Mouse (Mus musculus): ENCODE measurements at regions not wholly inside any gene's neighbourhood (a gene's known extent, or its start where the extent isn't known, plus 50 kb on each side); places are given as distances from the start of the nearest gene placed in this dataset.

DNA sequence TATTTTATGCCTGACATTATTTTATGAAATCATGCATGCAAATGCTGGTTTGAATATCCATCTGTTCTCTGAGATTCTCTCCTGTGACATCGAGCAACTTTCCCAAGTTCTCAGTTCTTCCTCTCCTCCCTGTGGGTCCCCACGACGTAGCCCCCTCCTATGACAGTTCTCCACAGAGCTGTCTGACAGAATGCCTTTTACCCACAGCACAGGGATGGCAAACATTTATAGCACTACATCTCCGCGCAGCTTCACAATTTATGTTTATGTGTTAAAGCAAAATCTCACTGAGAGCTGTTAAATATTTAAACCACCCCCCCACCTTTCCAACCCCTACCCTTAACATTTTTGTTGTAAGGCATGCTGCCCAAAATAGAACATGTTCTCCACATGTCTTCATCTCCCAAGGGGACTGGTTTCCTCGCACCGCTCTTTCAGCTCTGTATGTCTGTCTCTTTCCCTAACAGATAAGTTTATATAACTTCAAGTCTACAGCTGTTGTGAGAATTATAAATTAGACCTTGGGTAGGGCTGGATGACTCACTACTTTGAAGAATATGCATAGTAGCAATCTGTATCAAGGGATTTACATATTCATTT lies 63.5 kb upstream of the Ndst3 start:
- Histone ChIP-seq H3K9ac (ENCODE audit: insufficient read depth, low read depth, low read length, poor library complexity, severe bottlenecking) (no peak overlapping the region), H3K4me1 (ENCODE audit: control insufficient read depth in 2 of 2, insufficient read depth in 2 of 2, low read length in 2 of 2, poor library complexity in 1 of 2) (no peaks in the 10 kb centered on the region), H3K36me3 (ENCODE audit: control insufficient read depth, insufficient read depth, low read length, poor library complexity, severe bottlenecking) (no peaks in the 10 kb centered on the region), H3K27ac (ENCODE audit: insufficient read depth, low read depth, low read length, poor library complexity, severe bottlenecking) (no peak overlapping the region), H3K9me3 (ENCODE audit: control insufficient read depth, insufficient read depth, low read depth, low read length) (no peaks in the 10 kb centered on the region), H3K4me3 (ENCODE audit: insufficient read depth in 1 of 2, low read depth in 1 of 2, low read length in 2 of 2, poor library complexity in 1 of 2, severe bottlenecking in 1 of 2) (no peak overlapping the region)
- in situ Hi-C loops (cut with MboI; ENCODE audit: low sequenced_read_pairs in 2 of 2, unreplicated experiment in 2 of 2): no loop called here
- no peak for TF ChIP-seq MAFK (IDR thresholded peaks at IDR 0.05; ENCODE audit: insufficient read depth, low read depth, low read length)
- no peak for TF ChIP-seq ZNF384 (IDR thresholded peaks at IDR 0.05; ENCODE audit: low read depth, low read length)
- no peak for TF ChIP-seq CHD2 (IDR thresholded peaks at IDR 0.05; ENCODE audit: low read depth, low read length)
- no peak for TF ChIP-seq ZC3H11A (IDR thresholded peaks at IDR 0.05; ENCODE audit: borderline replicate concordance, low read depth, low read length)
- no peak for TF ChIP-seq HCFC1 (IDR thresholded peaks at IDR 0.05; ENCODE audit: borderline replicate concordance, insufficient read depth, low read length)
- no peak for DNase-seq (ENCODE audit: low read depth, low spot score)

DNA sequence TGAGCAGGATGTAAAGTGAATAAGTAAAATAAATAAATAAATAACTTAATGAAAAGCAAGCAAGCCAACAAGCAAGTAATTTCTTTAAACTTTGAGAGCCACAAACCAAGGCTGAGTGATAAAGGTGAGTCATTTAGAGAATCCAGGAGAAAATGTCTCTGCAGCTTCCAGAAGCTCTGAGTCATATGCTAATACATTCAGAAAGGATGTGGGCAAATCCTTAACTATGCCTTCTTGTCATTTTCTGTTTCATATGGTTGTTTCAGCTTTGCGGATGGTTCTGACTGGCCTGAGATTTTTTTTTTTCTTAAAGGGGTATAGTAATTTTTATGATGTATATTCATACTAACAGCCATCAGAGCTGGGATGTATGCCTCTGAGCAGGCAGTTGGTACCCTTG lies 64.3 kb upstream of the Ndst3 start:
- H3K27ac ChIP-seq (ENCODE audit: insufficient read depth, low read depth, low read length, poor library complexity, severe bottlenecking): no peak overlapping the region
- TF ChIP-seq ZC3H11A (IDR thresholded peaks at IDR 0.05; ENCODE audit: borderline replicate concordance, low read depth, low read length) (no peak), CHD2 (IDR thresholded peaks at IDR 0.05; ENCODE audit: low read depth, low read length) (no peak), MAFK (IDR thresholded peaks at IDR 0.05; ENCODE audit: insufficient read depth, low read depth, low read length) (no peak), ZNF384 (IDR thresholded peaks at IDR 0.05; ENCODE audit: low read depth, low read length) (no peak)
- DNase-seq (ENCODE audit: low read depth, low spot score): no peak
- H3K4me3 ChIP-seq (ENCODE audit: insufficient read depth in 1 of 2, low read depth in 1 of 2, low read length in 2 of 2, poor library complexity in 1 of 2, severe bottlenecking in 1 of 2): no peak overlapping the region
- no peak overlapping the region for H3K9ac ChIP-seq (ENCODE audit: insufficient read depth, low read depth, low read length, poor library complexity, severe bottlenecking)
- H3K4me1 ChIP-seq (ENCODE audit: control insufficient read depth in 2 of 2, insufficient read depth in 2 of 2, low read length in 2 of 2, poor library complexity in 1 of 2): no peaks in the 10 kb centered on the region
- no peaks in the 10 kb centered on the region for H3K36me3 ChIP-seq (ENCODE audit: control insufficient read depth, insufficient read depth, low read length, poor library complexity, severe bottlenecking)
- H3K9me3 ChIP-seq (ENCODE audit: control insufficient read depth, insufficient read depth, low read depth, low read length): no peaks in the 10 kb centered on the region
- in situ Hi-C loops (cut with MboI; ENCODE audit: low sequenced_read_pairs in 2 of 2, unreplicated experiment in 2 of 2): no loop called here

DNA sequence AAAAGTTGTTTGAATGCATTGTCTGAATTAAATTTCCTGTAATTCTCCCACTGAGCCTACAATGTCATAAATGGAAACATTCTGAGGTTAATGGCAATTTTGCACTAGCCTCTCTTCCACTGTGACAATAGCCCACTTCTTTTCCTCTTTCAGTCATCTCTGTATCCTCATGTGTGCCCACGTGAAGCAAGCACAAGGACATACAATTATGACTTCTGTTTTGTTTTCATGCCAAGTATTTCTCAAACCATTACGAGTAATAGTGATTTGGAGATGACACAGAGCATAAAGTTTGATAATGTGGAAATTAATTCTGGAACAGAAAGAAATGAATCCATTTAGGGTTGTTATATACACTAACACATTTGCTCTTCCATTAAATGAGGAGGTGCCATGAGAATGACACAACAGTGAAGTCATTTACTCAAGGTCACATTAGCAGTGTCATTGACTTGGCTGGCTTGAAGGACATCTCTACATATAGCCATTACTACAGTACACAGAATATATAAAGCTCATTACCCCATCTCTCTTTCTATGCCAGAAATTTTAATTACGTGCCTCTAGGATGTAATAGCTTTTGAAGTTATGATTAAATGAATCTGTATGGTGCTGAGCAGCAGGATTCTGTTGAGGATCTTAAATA lies 75.4 kb upstream of the Ndst3 start:
- in situ Hi-C loops (cut with MboI; ENCODE audit: low sequenced_read_pairs in 2 of 2, unreplicated experiment in 2 of 2): no loop called here
- Histone ChIP-seq H3K27ac (ENCODE audit: insufficient read depth, low read depth, low read length, poor library complexity, severe bottlenecking) (no peak overlapping the region), H3K9ac (ENCODE audit: insufficient read depth, low read depth, low read length, poor library complexity, severe bottlenecking) (no peak overlapping the region), H3K9me3 (ENCODE audit: control insufficient read depth, insufficient read depth, low read depth, low read length) (no peaks in the 10 kb centered on the region), H3K4me3 (ENCODE audit: insufficient read depth in 1 of 2, low read depth in 1 of 2, low read length in 2 of 2, poor library complexity in 1 of 2, severe bottlenecking in 1 of 2) (no peak overlapping the region), H3K36me3 (ENCODE audit: control insufficient read depth, insufficient read depth, low read length, poor library complexity, severe bottlenecking) (no peaks in the 10 kb centered on the region), H3K4me1 (ENCODE audit: control insufficient read depth in 2 of 2, insufficient read depth in 2 of 2, low read length in 2 of 2, poor library complexity in 1 of 2) (no peaks in the 10 kb centered on the region)
- TF ChIP-seq ZC3H11A (IDR thresholded peaks at IDR 0.05; ENCODE audit: borderline replicate concordance, low read depth, low read length) (no peak), CHD2 (IDR thresholded peaks at IDR 0.05; ENCODE audit: low read depth, low read length) (no peak), ZNF384 (IDR thresholded peaks at IDR 0.05; ENCODE audit: low read depth, low read length) (no peak), HCFC1 (IDR thresholded peaks at IDR 0.05; ENCODE audit: borderline replicate concordance, insufficient read depth, low read length) (no peak), MAFK (IDR thresholded peaks at IDR 0.05; ENCODE audit: insufficient read depth, low read depth, low read length) (no peak)
- no peak for DNase-seq (ENCODE audit: low read depth, low spot score)

DNA sequence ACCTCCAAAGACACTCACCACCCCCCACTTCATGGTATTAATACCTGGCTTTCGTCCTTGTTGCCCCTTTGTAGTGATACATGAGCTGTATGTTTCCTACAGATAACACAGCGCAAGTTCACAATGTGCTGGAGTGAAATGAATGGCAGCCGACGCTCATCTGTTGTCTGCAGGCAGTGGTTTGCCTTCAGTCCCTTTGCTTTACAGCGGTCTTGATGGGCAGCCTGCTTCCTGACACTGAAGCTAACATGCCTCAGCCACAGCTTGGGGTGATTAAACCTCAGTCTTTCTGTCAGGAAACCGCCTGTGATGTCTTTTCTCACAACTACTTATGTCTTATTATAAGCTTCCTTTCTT lies 75.9 kb upstream of the Ndst3 start:
- Histone ChIP-seq H3K4me3 (ENCODE audit: insufficient read depth in 1 of 2, low read depth in 1 of 2, low read length in 2 of 2, poor library complexity in 1 of 2, severe bottlenecking in 1 of 2) (no peak overlapping the region), H3K36me3 (ENCODE audit: control insufficient read depth, insufficient read depth, low read length, poor library complexity, severe bottlenecking) (no peaks in the 10 kb centered on the region), H3K27ac (ENCODE audit: insufficient read depth, low read depth, low read length, poor library complexity, severe bottlenecking) (no peak overlapping the region), H3K9me3 (ENCODE audit: control insufficient read depth, insufficient read depth, low read depth, low read length) (no peaks in the 10 kb centered on the region), H3K9ac (ENCODE audit: insufficient read depth, low read depth, low read length, poor library complexity, severe bottlenecking) (no peak overlapping the region), H3K4me1 (ENCODE audit: control insufficient read depth in 2 of 2, insufficient read depth in 2 of 2, low read length in 2 of 2, poor library complexity in 1 of 2) (no peaks in the 10 kb centered on the region)
- no peak for DNase-seq (ENCODE audit: low read depth, low spot score)
- no peak for TF ChIP-seq CHD2 (IDR thresholded peaks at IDR 0.05; ENCODE audit: low read depth, low read length)
- TF ChIP-seq MAFK (IDR thresholded peaks at IDR 0.05; ENCODE audit: insufficient read depth, low read depth, low read length): no peak
- TF ChIP-seq ZNF384 (IDR thresholded peaks at IDR 0.05; ENCODE audit: low read depth, low read length): no peak
- in situ Hi-C loops (cut with MboI; ENCODE audit: low sequenced_read_pairs in 2 of 2, unreplicated experiment in 2 of 2): no loop called here

DNA sequence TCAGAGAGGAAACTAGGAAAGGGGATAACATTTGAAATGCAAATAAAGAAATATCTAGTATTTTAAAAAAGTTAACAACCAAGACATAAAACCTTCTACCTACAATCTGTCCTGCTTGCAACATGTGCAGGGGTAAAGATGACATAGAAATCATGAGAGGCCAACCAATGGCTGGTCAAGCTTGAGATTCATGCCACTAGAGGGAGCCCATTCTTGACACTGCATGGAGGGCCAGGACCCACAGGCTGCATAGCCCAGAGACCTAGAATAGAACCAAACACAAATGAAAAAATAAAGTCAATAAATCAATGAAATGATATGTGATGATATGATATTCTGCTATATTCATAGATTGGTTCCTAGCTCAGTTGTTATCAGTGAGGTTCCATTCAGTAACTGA lies 89.9 kb upstream of the Ndst3 start:
- in situ Hi-C loops (cut with MboI; ENCODE audit: low sequenced_read_pairs in 2 of 2, unreplicated experiment in 2 of 2): no loop called here
- no peaks in the 10 kb centered on the region for H3K4me1 ChIP-seq (ENCODE audit: control insufficient read depth in 2 of 2, insufficient read depth in 2 of 2, low read length in 2 of 2, poor library complexity in 1 of 2)
- no peaks in the 10 kb centered on the region for H3K9me3 ChIP-seq (ENCODE audit: control insufficient read depth, insufficient read depth, low read depth, low read length)
- H3K9ac ChIP-seq (ENCODE audit: insufficient read depth, low read depth, low read length, poor library complexity, severe bottlenecking): no peak overlapping the region
- DNase-seq (ENCODE audit: low read depth, low spot score): peak; percentile 21
- TF ChIP-seq HCFC1 (IDR thresholded peaks at IDR 0.05; ENCODE audit: borderline replicate concordance, insufficient read depth, low read length): no peak
- no peak for TF ChIP-seq MAFK (IDR thresholded peaks at IDR 0.05; ENCODE audit: insufficient read depth, low read depth, low read length)
- no peak for TF ChIP-seq ZC3H11A (IDR thresholded peaks at IDR 0.05; ENCODE audit: borderline replicate concordance, low read depth, low read length)
- no peak for TF ChIP-seq ZNF384 (IDR thresholded peaks at IDR 0.05; ENCODE audit: low read depth, low read length)
- TF ChIP-seq CHD2 (IDR thresholded peaks at IDR 0.05; ENCODE audit: low read depth, low read length): no peak
- no peaks in the 10 kb centered on the region for H3K36me3 ChIP-seq (ENCODE audit: control insufficient read depth, insufficient read depth, low read length, poor library complexity, severe bottlenecking)
- H3K4me3 ChIP-seq (ENCODE audit: insufficient read depth in 1 of 2, low read depth in 1 of 2, low read length in 2 of 2, poor library complexity in 1 of 2, severe bottlenecking in 1 of 2): no peak overlapping the region
- no peak overlapping the region for H3K27ac ChIP-seq (ENCODE audit: insufficient read depth, low read depth, low read length, poor library complexity, severe bottlenecking)
